Comparison of ENCODE assay signal across 9 mouse cellular contexts in genomic region chr5:139557531-139558467, GRCm38 (mm10). TPM values are rescaled to one million over a fixed set of nuclear protein-coding genes. Genes with fewer than 3 reads are reported as not detected.
A peak's percentile ranks its signal among the peaks of the same experiment; 100 is the strongest.
DNase-seq lines count a peak whose midpoint lies in the region; ATAC-seq and TF ChIP-seq lines count a peak whose summit lies in the region.
"Had no signal": no experiment of that assay in that cellular context is flagged by ENCODE, and none has a peak within 500 bp of the region (broad histone marks: within the 10 kb centered on the region; RNA-seq: fewer than 3 reads in every experiment).

No protein-coding gene starts in this region.

- H3K4me1 ChIP-seq in lung, embryonic 15.5 days = peaks cover 22% of the 10 kb centered on the region
- no peaks in the 10 kb centered on the region for H3K4me1 ChIP-seq in embryonic facial prominence, embryonic 14.5 days (ENCODE audit: control insufficient read depth, insufficient read depth, low read length)
- H3K4me1 ChIP-seq in intestine, postnatal 0 days (replicated peaks; ENCODE audit: control insufficient read depth, insufficient read depth, low read length) = 0 out of 2 replicates have a peak, but pooled peaks cover 3% of the 10 kb centered on the region
- H3K4me1 ChIP-seq in stomach, embryonic 15.5 days = peaks cover 14% of the 10 kb centered on the region

- H3K36me3 ChIP-seq in lung, embryonic 15.5 days = no peaks in the 10 kb centered on the region
- H3K36me3 ChIP-seq in embryonic facial prominence, embryonic 14.5 days (ENCODE audit: control insufficient read depth, insufficient read depth, low read length) = no peaks in the 10 kb centered on the region
- no peaks in the 10 kb centered on the region for H3K36me3 ChIP-seq in intestine, postnatal 0 days (ENCODE audit: control insufficient read depth, insufficient read depth)
- H3K36me3 ChIP-seq in stomach, embryonic 15.5 days = no peaks in the 10 kb centered on the region

- H3K4me2 ChIP-seq in lung, embryonic 15.5 days = peak overlapping the region; percentile 40
- peak overlapping the region; percentile 21; the same call in 1 of the 2 replicates for H3K4me2 ChIP-seq in embryonic facial prominence, embryonic 14.5 days (ENCODE audit: low read depth, low read length)
- H3K4me2 ChIP-seq in intestine, postnatal 0 days (replicated peaks; ENCODE audit: low read depth) = peak overlapping the region; percentile 39; the same call in 1 of the 2 replicates
- peak overlapping the region; percentile 35 for H3K4me2 ChIP-seq in stomach, embryonic 15.5 days

- peaks cover 99% of the 10 kb centered on the region for H3K27me3 ChIP-seq in lung, embryonic 15.5 days
- peaks cover 88% of the 10 kb centered on the region for H3K27me3 ChIP-seq in embryonic facial prominence, embryonic 14.5 days (replicated peaks; ENCODE audit: control insufficient read depth, insufficient read depth, low read length)
- H3K27me3 ChIP-seq in intestine, postnatal 0 days (replicated peaks; ENCODE audit: control insufficient read depth, insufficient read depth, low read length) = peaks cover 81% of the 10 kb centered on the region
- H3K27me3 ChIP-seq in stomach, embryonic 15.5 days (replicated peaks) = peaks cover 76% of the 10 kb centered on the region

- H3K9ac ChIP-seq in lung, embryonic 15.5 days = no peak overlapping the region
- H3K9ac ChIP-seq in embryonic facial prominence, embryonic 14.5 days (ENCODE audit: low read depth, low read length) = no peak overlapping the region
- H3K9ac ChIP-seq in intestine, postnatal 0 days (ENCODE audit: low read depth, low read length) = no peak overlapping the region
- H3K9ac ChIP-seq in stomach, embryonic 15.5 days = no peak overlapping the region

- DNase-seq in lung, postnatal 25 days (ENCODE audit: low spot score) = no peak
- no peak for DNase-seq in embryonic facial prominence, embryonic 14.5 days (ENCODE audit: low spot score)
- DNase-seq in thymus, postnatal 10 days (ENCODE audit: low spot score in 2 of 2) = no peak
- DNase-seq in ovary, adult 18-20 months (ENCODE audit: low spot score) = no peak
- DNase-seq: gastrocnemius, postnatal 14 days had no signal

- H3K9me3 ChIP-seq in lung, embryonic 15.5 days = no peaks in the 10 kb centered on the region
- H3K9me3 ChIP-seq in embryonic facial prominence, embryonic 14.5 days (ENCODE audit: control insufficient read depth, low read length) = no peaks in the 10 kb centered on the region
- H3K9me3 ChIP-seq in intestine, postnatal 0 days (ENCODE audit: control insufficient read depth) = no peaks in the 10 kb centered on the region
- H3K9me3 ChIP-seq in stomach, embryonic 15.5 days = no peaks in the 10 kb centered on the region

- H3K27ac ChIP-seq in lung, embryonic 15.5 days = no peak overlapping the region
- H3K27ac ChIP-seq in embryonic facial prominence, embryonic 14.5 days (replicated peaks; ENCODE audit: low read depth, low read length) = no peak overlapping the region
- no peak overlapping the region for H3K27ac ChIP-seq in intestine, postnatal 0 days (ENCODE audit: low read depth, low read length)
- no peak overlapping the region for H3K27ac ChIP-seq in stomach, embryonic 15.5 days

- TF ChIP-seq CTCF in intestine, postnatal 0 days (IDR thresholded peaks at IDR 0.05; ENCODE audit: low read depth) = no peak

- peak overlapping the region; percentile 7; the same call in 1 of the 2 replicates for H3K4me3 ChIP-seq in lung, embryonic 15.5 days
- H3K4me3 ChIP-seq in embryonic facial prominence, embryonic 14.5 days (ENCODE audit: low read depth, low read length) = 0 out of 2 replicates have a peak overlapping the region, but pooled peaks have one; percentile 3
- no peak overlapping the region for H3K4me3 ChIP-seq in intestine, postnatal 0 days (ENCODE audit: low read depth, low read length)
- 0 out of 2 replicates have a peak overlapping the region, but pooled peaks have one; percentile 13 for H3K4me3 ChIP-seq in stomach, embryonic 15.5 days (replicated peaks)

- 2% methylated on average over 42 of the region's 43 CpGs for WGBS in lung, embryonic 15.5 days
- 1% methylated on average over 38 of the region's 43 CpGs for WGBS in embryonic facial prominence, embryonic 14.5 days
- WGBS in intestine, postnatal 0 days = 2% methylated on average over 43 of the region's 43 CpGs
- WGBS in stomach, embryonic 15.5 days = 3% methylated on average over 43 of the region's 43 CpGs

- peak; percentile 44 for ATAC-seq in lung, embryonic 15.5 days (ENCODE audit: borderline replicate concordance, extremely low read depth, low FRiP score, low TSS enrichment)
- ATAC-seq in embryonic facial prominence, embryonic 14.5 days (ENCODE audit: low read depth) = 0 out of 2 replicates have a peak, but pooled peaks have one; percentile 27
- no peak for ATAC-seq in intestine, postnatal 0 days
- ATAC-seq in stomach, embryonic 15.5 days (ENCODE audit: insufficient read depth, low FRiP score, low read depth) = 0 out of 2 replicates have a peak, but pooled peaks have one; percentile 12
- no peak for ATAC-seq in erythroid progenitor cell, adult 5-6 weeks (replicated peaks; ENCODE audit: low FRiP score, poor library complexity, severe bottlenecking)

RNA-seq across cellular contexts. Expression of gene Uncx, which starts 14.5 kb away (rescaled TPM):
- 0.09 TPM in 1 of 2 replicates, not detected in the other for polyA plus RNA-seq in lung, embryonic 15.5 days (2015; fragmentation: Nextera tagmentation; extraction: Ambion mirVana)
- 2.5 and 2.9 TPM in 2 replicates for polyA plus RNA-seq in embryonic facial prominence, embryonic 14.5 days (2014; fragmentation: Nextera tagmentation; extraction: Ambion mirVana)
- not detected in 2 replicates for polyA plus RNA-seq in intestine, postnatal 0 days (2015; fragmentation: Nextera tagmentation; extraction: Ambion mirVana)
- polyA plus RNA-seq in stomach, embryonic 15.5 days (2015; fragmentation: Nextera tagmentation; extraction: Ambion mirVana) = 0.08 TPM in 1 of 2 replicates, not detected in the other
- not detected in 2 replicates for total RNA-seq in erythroid progenitor cell, adult 5-6 weeks (2015; ENCODE audit: low replicate concordance)
- total RNA-seq in erythroid progenitor cell, adult 5-6 weeks (2017; ENCODE audit: low replicate concordance) = not detected in 2 replicates
- total RNA-seq: gastrocnemius, postnatal 14 days had no signal

Comparison
In these comparisons a context has a peak if more than half of its experiments do, and no peak if none do; other contexts are left out.
1. ATAC-seq: peak in lung, embryonic 15.5 days (single experiment), embryonic facial prominence, embryonic 14.5 days (single experiment) and stomach, embryonic 15.5 days (single experiment); none in intestine, postnatal 0 days (single experiment) and erythroid progenitor cell, adult 5-6 weeks (single experiment).
2. Peak in every context shown above with its lines, with median percentiles within 50 percentile points of each other: H3K4me2 ChIP-seq.